Comparison of ENCODE assay signal across 10 mouse cellular contexts in genomic region chr1:74092242-74092641, GRCm38 (mm10). TPM values are rescaled to one million over a fixed set of nuclear protein-coding genes. Genes with fewer than 3 reads are reported as not detected.
A peak's percentile ranks its signal among the peaks of the same experiment; 100 is the strongest.
DNase-seq lines count a peak whose midpoint lies in the region; ATAC-seq and TF ChIP-seq lines count a peak whose summit lies in the region.
"Had no signal": no experiment of that assay in that cellular context is flagged by ENCODE, and none has a peak within 500 bp of the region (broad histone marks: within the 10 kb centered on the region; RNA-seq: fewer than 3 reads in every experiment).

No protein-coding gene starts in this region.

- DNase-seq in hindbrain, embryonic 10.5 days (ENCODE audit: low spot score), result no peak
- no peak for DNase-seq in hindbrain, postnatal 0 days (ENCODE audit: low spot score)
- DNase-seq in adrenal gland, adult 18-20 months (ENCODE audit: low spot score in 2 of 2), result peak; percentile 57 to 68
- DNase-seq in lung, postnatal 0 days (ENCODE audit: low spot score), result peak; percentile 82
- DNase-seq in left cerebral cortex, adult 8-10 months (ENCODE audit: low spot score in 2 of 2), result no peak
- no peak for DNase-seq in left cerebral cortex, adult 2 months (ENCODE audit: extremely low spot score in 1 of 2, low spot score in 2 of 2)

- 50% methylated on average over 10 of the region's 10 CpGs for WGBS in hindbrain, embryonic 10.5 days
- 58% methylated on average over 10 of the region's 10 CpGs for WGBS in hindbrain, postnatal 0 days
- 63% methylated on average over 10 of the region's 10 CpGs for WGBS in heart, embryonic 14.5 days
- WGBS in lung, postnatal 0 days, result 32% methylated on average over 10 of the region's 10 CpGs

- peak overlapping the region; percentile 78 for H3K27ac ChIP-seq in hindbrain, embryonic 10.5 days
- H3K27ac ChIP-seq in hindbrain, postnatal 0 days, result no peak overlapping the region
- peak overlapping the region; percentile 35 to 37; a peak in 3 of 4 replicates for H3K27ac ChIP-seq in heart, embryonic 14.5 days (replicated peaks in 1 of 2; ENCODE audit: control insufficient read depth in 1 of 2, insufficient read depth in 1 of 2, low read depth in 2 of 2, low read length in 2 of 2)
- peak overlapping the region; percentile 75 for H3K27ac ChIP-seq in lung, postnatal 0 days (ENCODE audit: low read length)
- H3K27ac ChIP-seq in left cerebral cortex, adult 2 months, result no peak overlapping the region

- peaks cover 85% of the 10 kb centered on the region for H3K4me1 ChIP-seq in hindbrain, embryonic 10.5 days (replicated peaks)
- H3K4me1 ChIP-seq in hindbrain, postnatal 0 days (ENCODE audit: insufficient read depth, low read length), result no peaks in the 10 kb centered on the region; the same call in 1 of the 2 replicates
- peaks cover 33 to 37% of the 10 kb centered on the region in 2 experiments for H3K4me1 ChIP-seq in heart, embryonic 14.5 days (ENCODE audit: control insufficient read depth in 2 of 2, insufficient read depth in 2 of 2, low read length in 2 of 2)
- H3K4me1 ChIP-seq in lung, postnatal 0 days (ENCODE audit: insufficient read depth, low read depth, low read length), result peaks cover 11% of the 10 kb centered on the region

- ATAC-seq in hindbrain, postnatal 0 days, result no peak
- no peak for ATAC-seq in heart, embryonic 14.5 days (ENCODE audit: insufficient number of reproducible peaks, insufficient read depth, low FRiP score, low read depth)
- peak; percentile 91 for ATAC-seq in lung, postnatal 0 days
- ATAC-seq in megakaryocyte progenitor cell, adult 5-6 weeks (replicated peaks; ENCODE audit: poor library complexity), result no peak

- no peak overlapping the region for H3K9ac ChIP-seq in hindbrain, postnatal 0 days (replicated peaks; ENCODE audit: low read length)
- no peak overlapping the region for H3K9ac ChIP-seq in heart, embryonic 14.5 days (ENCODE audit: low read length)
- no peak overlapping the region for H3K9ac ChIP-seq in lung, postnatal 0 days (replicated peaks; ENCODE audit: low read depth)

- peaks cover 51% of the 10 kb centered on the region for H3K27me3 ChIP-seq in hindbrain, embryonic 10.5 days (ENCODE audit: insufficient read depth, poor library complexity, severe bottlenecking)
- no peaks in the 10 kb centered on the region; the same call in 1 of the 2 replicates for H3K27me3 ChIP-seq in hindbrain, postnatal 0 days (ENCODE audit: insufficient read depth, low read length)
- peaks cover 5% of the 10 kb centered on the region for H3K27me3 ChIP-seq in heart, embryonic 14.5 days (ENCODE audit: control insufficient read depth, insufficient read depth, low read length)
- H3K27me3 ChIP-seq in lung, postnatal 0 days (replicated peaks; ENCODE audit: insufficient read depth, low read length), result no peaks in the 10 kb centered on the region

- H3K4me3 ChIP-seq in hindbrain, embryonic 10.5 days, result 0 out of 2 replicates have a peak overlapping the region, but pooled peaks have one; percentile 4
- H3K4me3 ChIP-seq in hindbrain, postnatal 0 days (ENCODE audit: low read length), result no peak overlapping the region
- no peak overlapping the region for H3K4me3 ChIP-seq in heart, embryonic 14.5 days (ENCODE audit: control insufficient read depth in 1 of 2, insufficient read depth in 1 of 2, low read depth in 1 of 2, low read length in 2 of 2)
- no peak overlapping the region for H3K4me3 ChIP-seq in lung, postnatal 0 days (ENCODE audit: low read depth, low read length)
- H3K4me3 ChIP-seq in left cerebral cortex, adult 2 months, result no peak overlapping the region
- H3K4me3 ChIP-seq: midbrain, embryonic 12.5 days had no signal

- no peaks in the 10 kb centered on the region for H3K9me3 ChIP-seq in hindbrain, embryonic 10.5 days
- no peaks in the 10 kb centered on the region for H3K9me3 ChIP-seq in hindbrain, postnatal 0 days (ENCODE audit: low read length)
- no peaks in the 10 kb centered on the region for H3K9me3 ChIP-seq in heart, embryonic 14.5 days (ENCODE audit: control insufficient read depth, low read length)
- H3K9me3 ChIP-seq in lung, postnatal 0 days (ENCODE audit: low read length), result no peaks in the 10 kb centered on the region
- H3K9me3 ChIP-seq: G1E; midbrain, embryonic 12.5 days had no signal

- intact Hi-C loops in left cerebral cortex, adult 2 months (cut with DNase I), result no loop called here

- H3K4me2 ChIP-seq in hindbrain, postnatal 0 days (ENCODE audit: low read depth, low read length), result no peak overlapping the region
- no peak overlapping the region for H3K4me2 ChIP-seq in heart, embryonic 14.5 days (ENCODE audit: low read length)
- H3K4me2 ChIP-seq in lung, postnatal 0 days (replicated peaks; ENCODE audit: low read depth, low read length), result no peak overlapping the region
- H3K4me2 ChIP-seq: midbrain, embryonic 12.5 days had no signal

- no peaks in the 10 kb centered on the region for H3K36me3 ChIP-seq in hindbrain, embryonic 10.5 days
- no peaks in the 10 kb centered on the region for H3K36me3 ChIP-seq in hindbrain, postnatal 0 days (ENCODE audit: insufficient read depth, low read length)
- H3K36me3 ChIP-seq in heart, embryonic 14.5 days (ENCODE audit: control insufficient read depth, insufficient read depth, low read length), result no peaks in the 10 kb centered on the region
- no peaks in the 10 kb centered on the region for H3K36me3 ChIP-seq in lung, postnatal 0 days (ENCODE audit: insufficient read depth, low read length)
- H3K36me3 ChIP-seq: G1E; midbrain, embryonic 12.5 days had no signal

- no peak for TF ChIP-seq CTCF in hindbrain, postnatal 0 days (IDR thresholded peaks at IDR 0.05; ENCODE audit: low read depth)
- peak; percentile 12; the same call in 1 of the 2 replicates for TF ChIP-seq CTCF in lung, postnatal 0 days (IDR thresholded peaks at IDR 0.05)
- TF ChIP-seq CTCF in left cerebral cortex, adult 2 months (IDR thresholded peaks at IDR 0.05), result no peak

- peak; percentile 57; the same call in 1 of the 2 replicates for TF ChIP-seq EP300 in lung, postnatal 0 days (IDR thresholded peaks at IDR 0.05)

RNA-seq across cellular contexts. Expression of gene Tns1, which starts 32.0 kb away (rescaled TPM):
- 15.1 and 15.3 TPM in 2 replicates for polyA plus RNA-seq in hindbrain, embryonic 10.5 days (2016; fragmentation: Nextera tagmentation; extraction: Ambion mirVana)
- total RNA-seq in hindbrain, postnatal 0 days (2014; rRNA removed), result 24.1 and 28.0 TPM in 2 replicates
- 10.3 and 11.7 TPM in 2 replicates for polyA plus RNA-seq in hindbrain, postnatal 0 days (2015; fragmentation: Nextera tagmentation; extraction: Ambion mirVana)
- 100 to 1,000 TPM; 389 to 450 TPM for total RNA-seq in adrenal gland, adult 18-20 months (2021)
- 125 and 142 TPM in 2 replicates for polyA plus RNA-seq in heart, embryonic 14.5 days (2014; fragmentation: Nextera tagmentation; extraction: Ambion mirVana)
- 184 and 185 TPM in 2 replicates for polyA plus RNA-seq in lung, postnatal 0 days (2015; fragmentation: Nextera tagmentation; extraction: Ambion mirVana)
- 10 to 100 TPM; 40.6 to 59.2 (median 49.2) TPM for total RNA-seq in left cerebral cortex, adult 8-10 months (2022)
- total RNA-seq in megakaryocyte progenitor cell, adult 5-6 weeks (2015), result 12.4 and 15.4 TPM in 2 replicates
- 3.1 and 9.7 TPM in 2 replicates for total RNA-seq in megakaryocyte progenitor cell, adult 5-6 weeks (2017)
- total RNA-seq in left cerebral cortex, adult 2 months (2021), result 10 to 100 TPM; 43.5 to 46.4 TPM

RNA-seq across cellular contexts. Expression of gene Rufy4, which starts 33.1 kb away (rescaled TPM):
- polyA plus RNA-seq in hindbrain, embryonic 10.5 days (2016; fragmentation: Nextera tagmentation; extraction: Ambion mirVana), result 0.31 and 0.37 TPM in 2 replicates
- not detected in 2 replicates for total RNA-seq in hindbrain, postnatal 0 days (2014; rRNA removed)
- polyA plus RNA-seq in hindbrain, postnatal 0 days (2015; fragmentation: Nextera tagmentation; extraction: Ambion mirVana), result 0.08 and 0.10 TPM in 2 replicates
- total RNA-seq in adrenal gland, adult 18-20 months (2021), result 1 to 10 TPM; 1.3 to 2.0 TPM
- 0.22 and 0.39 TPM in 2 replicates for polyA plus RNA-seq in heart, embryonic 14.5 days (2014; fragmentation: Nextera tagmentation; extraction: Ambion mirVana)
- 0.42 and 0.43 TPM in 2 replicates for polyA plus RNA-seq in lung, postnatal 0 days (2015; fragmentation: Nextera tagmentation; extraction: Ambion mirVana)
- total RNA-seq in left cerebral cortex, adult 8-10 months (2022), result not detected
- 0.37 and 0.72 TPM in 2 replicates for total RNA-seq in megakaryocyte progenitor cell, adult 5-6 weeks (2015)
- total RNA-seq in megakaryocyte progenitor cell, adult 5-6 weeks (2017), result 0.54 and 0.68 TPM in 2 replicates
- total RNA-seq in left cerebral cortex, adult 2 months (2021), result under 1 TPM in 1 of 2 experiments, not detected in 1; 0.19 TPM
- polyA plus RNA-seq: G1E had no signal

Comparison
In these comparisons a context has a peak if more than half of its experiments do, and no peak if none do; other contexts are left out.
1. H3K27ac ChIP-seq: peak in hindbrain, embryonic 10.5 days (single experiment), heart, embryonic 14.5 days (2 of 2) and lung, postnatal 0 days (single experiment); none in hindbrain, postnatal 0 days (single experiment) and left cerebral cortex, adult 2 months (single experiment).
2. DNase-seq: peak in adrenal gland, adult 18-20 months (2 of 2) and lung, postnatal 0 days (single experiment); none in hindbrain, embryonic 10.5 days (single experiment), hindbrain, postnatal 0 days (single experiment), left cerebral cortex, adult 8-10 months (0 of 2) and left cerebral cortex, adult 2 months (0 of 2).
3. RNA of gene Tns1, which starts 32.0 kb away (total RNA-seq): 389 to 450 TPM in adrenal gland, adult 18-20 months; 40.6 to 59.2 TPM in left cerebral cortex, adult 8-10 months, 43.5 to 46.4 TPM in left cerebral cortex, adult 2 months, 24.1 to 28.0 TPM in hindbrain, postnatal 0 days and 3.1 to 15.4 TPM in megakaryocyte progenitor cell, adult 5-6 weeks; every median in the first group is over 4 times any median in the second.